Mouse (Mus musculus) 3T3-L1 (cell line): Measurements from ENCODE around the gene Gm5737.

ENCODE experiments used
- DNase-seq: peaks from one replicate; pipeline ENCODE4 v3.0.0-alpha.2; 2015; ENCODE audit warnings: low read depth, low spot score

The Gm5737 gene

DNA sequence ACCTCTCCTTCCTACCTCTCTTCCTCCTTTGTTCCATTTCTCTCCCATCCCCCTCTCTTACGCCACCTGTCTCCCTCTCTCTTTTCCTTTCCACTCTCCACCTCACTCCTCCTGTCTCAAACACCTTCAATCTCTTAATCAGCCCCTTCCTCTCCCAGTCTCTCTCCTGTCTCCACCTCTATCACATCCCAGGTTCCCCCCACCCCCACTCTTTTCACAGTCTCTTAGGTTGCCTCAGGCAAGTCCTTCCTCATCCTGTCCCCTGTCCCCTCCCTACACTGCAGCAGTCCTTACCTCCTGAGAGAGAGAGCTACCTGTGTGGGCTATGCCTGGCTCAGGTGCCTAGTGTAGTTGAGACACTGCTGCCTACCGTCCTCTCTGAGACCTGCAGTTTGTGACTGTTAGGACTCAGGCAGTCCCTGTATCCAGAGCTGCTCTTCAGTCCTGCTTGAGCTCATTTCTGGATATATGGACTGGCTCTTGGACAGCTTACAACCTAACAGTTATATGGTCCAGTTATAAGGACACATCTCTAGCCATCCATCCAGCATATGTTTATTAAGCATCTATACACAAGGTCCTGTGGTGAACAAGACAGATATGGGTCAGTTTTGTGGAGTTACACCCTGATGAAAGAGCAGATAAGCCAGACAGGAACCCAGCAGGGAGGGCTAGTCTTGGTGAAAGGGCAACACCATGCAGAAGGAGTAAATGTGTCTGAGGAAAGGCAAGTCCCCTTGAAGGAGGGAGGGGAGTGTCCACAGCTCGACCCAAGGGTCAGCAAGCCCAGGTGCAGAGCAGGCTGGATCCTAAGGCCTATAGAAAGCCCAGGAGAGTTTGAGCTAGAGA lies 63.6 kb downstream of the Gm5737 start:
- no peak for DNase-seq

DNA sequence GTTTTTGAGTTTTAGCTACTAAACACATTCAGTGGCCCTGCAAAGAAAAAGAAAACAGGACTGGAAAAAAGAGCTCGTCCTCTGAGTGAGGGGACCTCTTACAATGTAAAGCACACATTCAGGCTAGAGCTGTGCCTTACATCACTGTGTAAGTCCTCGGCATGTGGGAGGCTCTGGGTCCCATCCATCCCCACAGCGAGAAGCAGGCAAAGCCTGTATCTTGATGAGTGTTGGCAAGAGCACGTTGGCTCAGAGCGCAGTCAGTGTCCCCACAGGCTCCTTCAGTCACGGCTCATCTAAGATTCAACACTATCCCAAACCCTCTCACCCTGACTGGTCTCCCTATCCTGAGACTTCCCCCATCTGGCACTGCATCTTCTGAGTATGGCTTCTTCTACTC lies 66.1 kb downstream of the Gm5737 start:
- no peak for DNase-seq

- DNase-seq = no peak
These were observed 67.8 kb downstream of the Gm5737 start for GRCm38 (mm10) chr7:120879972-120880371.

GRCm38 (mm10) chr7:120880770-120881169 lies 68.6 kb downstream of the Gm5737 start:
- no peak for DNase-seq
